Mouse (Mus musculus) neural tube, embryonic 11.5 days (tissue): ENCODE measurements around the gene Zfp36l1. TPM values are rescaled to one million over a fixed set of nuclear protein-coding genes. Genes with fewer than 3 reads are reported as not detected.

Experiments used
- ATAC-seq: fragments of 200-750 bp; cut with Nextera tagmentation; 2 replicates; pipeline ENCODE4 v1.8.0; 2017; ENCODE audit warnings: moderate number of reproducible peaks, mild to moderate bottlenecking, moderate TSS enrichment, moderate library complexity; ENCODE audit not compliant: insufficient read depth, low FRiP score, low TSS enrichment
- DNase-seq: peaks from one replicate; pipeline ENCODE4 v3.0.0-alpha.2; 2015; ENCODE audit warnings: low spot score
- H3K27ac ChIP-seq: fragments of 300-500 bp; sonication (generic); 2 replicates; pipeline ENCODE4 v1.5.1; 2014; ENCODE audit warnings: low read depth, mild to moderate bottlenecking, low read length
- H3K27me3 ChIP-seq: fragments of 300-500 bp; sonication (generic); 2 replicates; pipeline ENCODE4 v1.6.1; 2014; ENCODE audit warnings: mild to moderate bottlenecking, low read length, mixed read lengths; ENCODE audit not compliant: control insufficient read depth, insufficient read depth
- H3K36me3 ChIP-seq: fragments of 300-500 bp; sonication (generic); 2 replicates; pipeline ENCODE4 v1.6.1; 2014; ENCODE audit warnings: mild to moderate bottlenecking, low read length, moderate library complexity, mixed read lengths; ENCODE audit not compliant: control insufficient read depth, insufficient read depth
- H3K4me1 ChIP-seq: fragments of 300-500 bp; sonication (generic); 2 replicates; pipeline ENCODE4 v1.6.1; 2014; ENCODE audit warnings: low read length, mixed read lengths; ENCODE audit not compliant: control insufficient read depth, insufficient read depth
- H3K4me2 ChIP-seq: fragments of 300-500 bp; sonication (generic); 2 replicates; pipeline ENCODE4 v1.6.1; 2014; ENCODE audit warnings: low read depth, mild to moderate bottlenecking, moderate library complexity
- H3K4me3 ChIP-seq: fragments of 300-500 bp; sonication (generic); 2 replicates; pipeline ENCODE4 v1.5.1; 2014; ENCODE audit warnings: low read depth, low read length
- H3K9ac ChIP-seq: fragments of 300-500 bp; sonication (generic); 2 replicates; pipeline ENCODE4 v1.6.1; 2014; ENCODE audit warnings: mild to moderate bottlenecking, low read length
- H3K9me3 ChIP-seq: fragments of 300-500 bp; sonication (generic); 2 replicates; pipeline ENCODE4 v1.6.1; 2016; ENCODE audit warnings: low read length; ENCODE audit not compliant: control insufficient read depth
- WGBS: fragments of 180-500 bp; shearing (Covaris S2); extraction: QIAGEN DNeasy Blood & Tissue Kit; methylation state at CpG from one replicate; pipeline ENCODE4 v1.1.7; 2014; 5-methylcytosine and 5-hydroxymethylcytosine counted together
- polyA plus RNA-seq: library from polyadenylated mRNA; unstranded; fragments of >200 nt; fragmentation: Nextera tagmentation; extraction: Ambion mirVana; gene quantifications from 2 replicates; pipeline ENCODE4 v1.2.1, GENCODE M21; 2014

Gene Zfp36l1
- polyA plus RNA-seq, 1 experiment from 2014 or later = 135 TPM

- ATAC-seq (peak; percentile 31; the same call in 1 of the 2 replicates), DNase-seq (peak; percentile 88)
- 35% methylated on average over 21 of the region's 21 CpGs for WGBS
- Histone ChIP-seq H3K27ac (no peak overlapping the region; the same call in 1 of the 2 replicates), H3K4me1 (peaks cover 3% of the 10 kb centered on the region; the same call in 1 of the 2 replicates), H3K4me2 (no peak overlapping the region), H3K27me3 (no peaks in the 10 kb centered on the region), H3K4me3 (no peak overlapping the region), H3K9me3 (no peaks in the 10 kb centered on the region), H3K36me3 (no peaks in the 10 kb centered on the region), H3K9ac (no peak overlapping the region)
Observed at GRCm38 (mm10) chr12:80146227-80147223, 33.7 kb upstream of the Zfp36l1 start.

GRCm38 (mm10) chr12:80145365-80145764 lies 32.6 kb upstream of the Zfp36l1 start:
- H3K9ac ChIP-seq = no peak overlapping the region
- peak; percentile 36 for DNase-seq

DNA sequence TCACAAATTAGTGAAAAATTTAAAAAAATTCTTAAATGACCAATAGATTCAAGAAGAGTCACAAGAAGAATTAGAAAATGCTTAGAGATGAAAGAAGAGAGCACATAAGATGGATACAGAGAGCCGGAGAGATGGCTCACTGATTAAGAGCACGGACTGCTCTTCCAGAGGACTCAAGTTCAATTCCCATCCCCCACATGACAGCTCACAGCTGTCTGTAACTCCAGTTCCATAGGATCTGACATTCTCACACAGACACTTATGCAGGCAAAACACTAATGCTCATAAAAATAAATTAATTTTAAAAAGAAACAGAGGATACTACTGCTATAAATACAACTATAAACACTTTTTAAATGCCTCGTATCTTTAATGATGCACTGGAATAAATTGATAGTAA lies 32.0 kb upstream of the Zfp36l1 start:
- ATAC-seq = no peak
- Histone ChIP-seq H3K9me3 (no peaks in the 10 kb centered on the region), H3K36me3 (no peaks in the 10 kb centered on the region), H3K9ac (no peak overlapping the region), H3K4me3 (no peak overlapping the region), H3K4me2 (no peak overlapping the region), H3K27ac (no peak overlapping the region), H3K27me3 (no peaks in the 10 kb centered on the region), H3K4me1 (peaks cover 3% of the 10 kb centered on the region; the same call in 1 of the 2 replicates)
- 75% methylated on average over 3 of the region's 3 CpGs for WGBS
- no peak for DNase-seq

More at GRCm38 (mm10) chr12:80145365-80145764, 32.6 kb upstream of the Zfp36l1 start:
- no peaks in the 10 kb centered on the region for H3K36me3 ChIP-seq
- H3K4me3 ChIP-seq = no peak overlapping the region
- H3K9me3 ChIP-seq = no peaks in the 10 kb centered on the region
- no peak overlapping the region for H3K27ac ChIP-seq
- no peak for ATAC-seq
- no peaks in the 10 kb centered on the region for H3K27me3 ChIP-seq
- no peak overlapping the region for H3K4me2 ChIP-seq
- peaks cover 3% of the 10 kb centered on the region; the same call in 1 of the 2 replicates for H3K4me1 ChIP-seq
- WGBS = 44% methylated on average over 8 of the region's 8 CpGs

DNA sequence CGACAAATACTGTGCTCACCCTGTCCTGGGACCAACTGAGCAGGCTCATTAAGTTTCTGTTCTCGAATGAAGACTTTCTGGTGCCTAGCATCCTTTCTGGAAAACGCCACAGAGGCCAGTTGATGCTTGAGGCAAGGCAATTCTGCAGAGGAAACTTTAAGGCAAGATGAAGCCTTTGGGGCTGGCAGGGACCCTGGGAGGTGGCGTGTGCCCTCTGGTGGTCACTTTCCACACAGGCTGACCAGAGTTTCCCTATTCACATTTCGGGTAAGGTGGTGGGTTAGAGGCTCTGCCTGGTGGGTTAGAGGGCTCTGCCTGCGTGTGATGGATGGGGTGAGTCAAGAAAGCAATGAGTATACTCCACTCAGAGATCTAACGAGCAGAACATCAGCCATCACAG lies 28.7 kb upstream of the Zfp36l1 start:
- H3K4me1 ChIP-seq = no peaks in the 10 kb centered on the region
- ATAC-seq (no peak), DNase-seq (peak; percentile 78)

GRCm38 (mm10) chr12:80141011-80141410 lies 28.2 kb upstream of the Zfp36l1 start:
- Histone ChIP-seq H3K4me1 (no peaks in the 10 kb centered on the region), H3K4me3 (no peak overlapping the region), H3K9ac (no peak overlapping the region), H3K27ac (no peak overlapping the region), H3K27me3 (no peaks in the 10 kb centered on the region), H3K4me2 (no peak overlapping the region), H3K9me3 (no peaks in the 10 kb centered on the region), H3K36me3 (no peaks in the 10 kb centered on the region)
- ATAC-seq = no peak
- 90% methylated on average over 8 of the region's 8 CpGs for WGBS
- DNase-seq = no peak

More for the DNA sequence above, 28.7 kb upstream of the Zfp36l1 start:
- Histone ChIP-seq H3K27me3 (no peaks in the 10 kb centered on the region), H3K4me2 (no peak overlapping the region), H3K4me3 (no peak overlapping the region), H3K36me3 (no peaks in the 10 kb centered on the region), H3K9ac (no peak overlapping the region), H3K27ac (no peak overlapping the region), H3K9me3 (no peaks in the 10 kb centered on the region)
- WGBS = 26% methylated on average over 7 of the region's 7 CpGs

GRCm38 (mm10) chr12:80137744-80138143 lies 24.9 kb upstream of the Zfp36l1 start:
- WGBS = 85% methylated on average over 1 of the region's 1 CpGs
- Histone ChIP-seq H3K27me3 (no peaks in the 10 kb centered on the region), H3K36me3 (no peaks in the 10 kb centered on the region), H3K4me3 (no peak overlapping the region), H3K4me2 (no peak overlapping the region), H3K9ac (no peak overlapping the region), H3K9me3 (no peaks in the 10 kb centered on the region), H3K4me1 (no peaks in the 10 kb centered on the region), H3K27ac (no peak overlapping the region)
- ATAC-seq = no peak
- no peak for DNase-seq

DNA sequence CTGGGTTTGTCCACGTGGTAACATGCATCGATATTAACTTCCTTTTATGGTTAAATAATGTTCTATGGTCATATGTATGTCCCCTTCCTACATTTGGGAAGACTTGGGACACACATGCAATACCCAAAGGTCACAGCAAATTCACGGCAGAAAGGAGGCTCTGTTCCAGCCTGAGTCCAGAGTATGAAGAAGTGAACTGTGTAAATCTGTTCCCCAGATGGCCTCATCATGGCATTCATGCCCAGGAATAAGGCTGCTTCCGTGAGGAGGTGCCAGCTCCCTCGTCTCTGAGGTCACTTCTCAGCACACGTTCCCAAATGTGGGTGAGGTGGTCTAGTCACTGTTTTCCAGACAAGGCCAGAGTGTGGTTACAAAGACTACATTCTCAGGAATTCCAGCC lies 24.4 kb upstream of the Zfp36l1 start:
- Histone ChIP-seq H3K27ac (no peak overlapping the region), H3K4me1 (no peaks in the 10 kb centered on the region), H3K4me2 (no peak overlapping the region), H3K27me3 (no peaks in the 10 kb centered on the region), H3K9me3 (no peaks in the 10 kb centered on the region), H3K36me3 (no peaks in the 10 kb centered on the region), H3K4me3 (no peak overlapping the region), H3K9ac (no peak overlapping the region)
- WGBS = 78% methylated on average over 6 of the region's 6 CpGs
- ATAC-seq (no peak), DNase-seq (no peak)

DNA sequence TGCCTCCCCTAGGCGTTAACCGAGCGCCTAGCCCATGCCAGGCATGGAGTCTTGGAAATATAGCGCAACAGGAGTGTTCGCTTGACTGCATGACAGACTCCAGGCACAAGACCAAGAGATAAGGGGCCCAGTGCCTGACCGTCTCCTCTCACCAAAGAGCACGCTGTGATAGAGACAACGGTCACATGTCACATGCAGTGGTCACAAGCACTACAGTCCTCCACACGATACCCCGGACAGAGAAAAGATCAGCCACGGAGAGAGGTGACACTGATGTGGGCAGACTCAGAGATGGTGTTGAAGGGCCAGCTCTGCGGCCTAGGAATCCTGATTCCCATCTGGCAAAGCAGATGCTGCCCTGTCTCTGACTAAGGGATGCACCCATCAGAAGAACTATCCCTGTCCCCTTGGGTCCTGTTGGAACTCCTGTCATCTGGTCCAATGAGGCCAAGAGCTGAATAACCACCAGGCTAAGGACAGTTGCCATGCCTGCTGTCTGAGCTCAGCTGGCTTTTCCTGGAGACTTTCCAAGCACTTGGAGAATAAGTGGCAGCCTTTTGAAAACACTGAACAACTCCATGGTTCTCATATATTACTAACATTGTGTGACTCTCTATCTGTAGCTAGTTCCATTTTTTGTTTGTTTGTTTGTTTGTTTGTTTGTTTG lies 23.6 kb upstream of the Zfp36l1 start:
- no peaks in the 10 kb centered on the region for H3K36me3 ChIP-seq
- no peak overlapping the region for H3K4me3 ChIP-seq
- H3K27me3 ChIP-seq = no peaks in the 10 kb centered on the region
- H3K9me3 ChIP-seq = no peaks in the 10 kb centered on the region
- DNase-seq (no peak), ATAC-seq (no peak)
- 94% methylated on average over 12 of the region's 12 CpGs for WGBS
- peak overlapping the region; percentile 9; the same call in 1 of the 2 replicates for H3K9ac ChIP-seq
- peaks cover 5% of the 10 kb centered on the region; the same call in 1 of the 2 replicates for H3K4me1 ChIP-seq
- no peak overlapping the region for H3K27ac ChIP-seq
- H3K4me2 ChIP-seq = no peak overlapping the region
